Mouse (Mus musculus) Patski (cell line): ENCODE measurements around the gene Prkca. TPM values are rescaled to one million over a fixed set of nuclear protein-coding genes. Genes with fewer than 3 reads are reported as not detected.
A peak's percentile ranks its signal among the peaks of the same experiment; 100 is the strongest.

Experiments used
- ATAC-seq: fragments of 100-300 bp; one replicate; pipeline ENCODE4 v1.8.0; 2021
- CTCF ChIA-PET: fragments of 350-600 bp; sonication (Branson Sonifier 250); formaldehyde crosslinking; loops from one replicate; lab custom pipeline; 2022; ENCODE audit warnings: inconsistent platforms; lab: Charles Lee
- POLR2A ChIA-PET: fragments of 350-600 bp; sonication (Branson Sonifier 250); formaldehyde crosslinking; loops from one replicate; lab custom pipeline; 2022; ENCODE audit warnings: antibody characterized with exemption, inconsistent platforms; lab: Charles Lee
- DNase-seq: peaks from one replicate; pipeline ENCODE4 v3.0.0-alpha.2; 2011; ENCODE audit warnings: low read depth, low spot score
- H3K27me3 ChIP-seq: fragments of 371-371 bp; one replicate; pipeline ENCODE4 v1.5.1; 2021
- CTCF ChIP-seq: fragments of 100-300 bp; IDR thresholded peaks from one replicate; pipeline ENCODE4 v1.5.1; 2021
- in situ Hi-C: fragments of 300-500 bp; cut with MboI; formaldehyde crosslinking; loops from 3 replicates; pipeline ENCODE4 v1.11.1; 2018; ENCODE audit warnings: low pct_unique_long_range_greater_than_20kb, mixed read lengths
- polyA plus RNA-seq: library from polyadenylated mRNA; unstranded; gene quantifications from one replicate; pipeline ENCODE4 v1.2.3, GENCODE M21; 2021

The Prkca gene
- polyA plus RNA-seq, 1 experiment from 2014 or later = 37.4 TPM

DNA sequence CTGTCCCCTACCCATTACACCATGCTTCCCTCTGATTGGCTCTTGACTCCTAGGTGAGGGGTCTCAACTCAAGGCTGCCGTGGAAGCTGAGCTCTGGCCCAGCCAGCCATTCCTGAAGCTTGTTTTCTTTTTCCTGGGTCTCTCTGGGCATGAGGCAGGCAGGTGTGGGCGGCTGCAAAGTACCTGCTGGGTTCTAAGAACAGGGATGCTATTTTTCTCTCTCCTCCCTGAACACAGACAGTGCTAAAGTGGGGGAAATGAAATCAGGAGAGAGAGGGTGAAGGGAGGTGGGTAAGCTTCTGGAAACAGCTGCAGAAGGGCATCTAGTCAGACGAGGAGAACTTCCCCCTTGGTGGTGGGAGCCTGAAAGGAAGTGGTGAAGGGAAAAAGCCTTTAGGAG is 414.0 kb downstream of the Prkca start:
- POLR2A ChIA-PET = no interaction called here
- no peak for TF ChIP-seq CTCF
- no peak for DNase-seq
- peaks cover 13% of the 10 kb centered on the region for H3K27me3 ChIP-seq
- ATAC-seq = no peak
- CTCF ChIA-PET = interaction anchor here (1.1 kb wide), 1 partner anchor 8 kb away, joined by 3 read pairs; no protein-coding TSS in a partner anchor
- in situ Hi-C loops = no loop called here

DNA sequence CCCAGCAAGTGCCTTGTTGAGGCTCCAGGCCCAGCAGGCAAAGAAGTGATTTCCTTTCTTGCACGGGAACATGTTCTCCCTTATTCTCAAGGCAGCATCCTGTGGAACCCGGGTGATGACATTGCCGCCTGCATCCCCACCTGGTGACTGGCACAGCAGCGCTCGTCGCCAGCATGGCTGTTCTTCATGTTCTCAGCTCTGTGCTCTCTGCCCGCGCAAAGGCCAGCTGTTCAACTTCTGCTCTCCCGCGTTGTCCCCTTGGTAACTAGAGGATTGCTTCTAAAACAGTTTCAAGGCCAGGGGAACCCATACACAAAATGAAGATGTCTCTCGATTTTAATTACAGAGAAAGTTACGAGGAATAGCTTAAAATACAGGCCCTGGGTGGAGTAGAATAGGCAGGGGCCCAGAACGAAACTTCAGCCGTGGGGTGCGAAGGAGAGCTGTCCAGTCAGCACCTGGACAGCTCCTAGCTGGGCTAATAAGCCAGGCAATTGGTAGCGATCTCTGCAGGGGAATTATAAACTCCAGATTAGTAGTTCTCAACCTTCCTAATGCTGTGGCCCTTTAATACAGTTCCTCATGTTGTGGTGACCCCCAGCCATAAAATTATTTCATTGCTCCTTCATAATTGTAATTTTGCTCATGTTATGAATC is 423.7 kb downstream of the Prkca start:
- peaks cover 29% of the 10 kb centered on the region for H3K27me3 ChIP-seq
- DNase-seq = no peak
- CTCF ChIA-PET = no interaction called here
- ATAC-seq = peak; percentile 44
- TF ChIP-seq CTCF = no peak
- in situ Hi-C loops = no loop called here
- POLR2A ChIA-PET = no interaction called here

DNA sequence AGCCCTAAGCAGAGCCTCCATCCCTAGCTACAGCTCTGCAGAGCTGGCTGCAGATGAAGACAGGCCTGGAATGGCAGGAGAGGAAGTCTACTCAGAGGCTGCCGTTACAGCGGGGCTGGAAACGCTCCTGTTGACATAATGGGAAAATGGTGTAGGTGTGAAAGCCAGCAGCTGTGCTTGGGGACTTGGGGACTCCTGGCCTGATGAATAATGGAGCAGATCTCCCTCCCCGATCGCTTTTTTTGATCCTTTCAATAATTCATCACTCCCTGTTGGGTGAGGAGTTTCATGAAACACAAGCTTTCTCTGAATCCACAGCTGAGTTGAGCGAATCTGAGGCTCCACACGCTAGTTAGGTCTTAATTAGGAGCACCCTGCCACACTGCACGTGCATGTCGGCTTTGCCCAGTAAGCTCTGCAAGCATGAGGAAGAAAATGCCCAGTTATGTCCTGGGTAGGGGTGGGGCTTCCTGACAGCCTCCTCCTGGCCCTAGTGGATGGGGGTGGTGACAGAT is 425.9 kb downstream of the Prkca start:
- in situ Hi-C loops = no loop called here
- DNase-seq (no peak), ATAC-seq (no peak)
- TF ChIP-seq CTCF = no peak
- POLR2A ChIA-PET = no interaction called here
- peaks cover 43% of the 10 kb centered on the region for H3K27me3 ChIP-seq
- CTCF ChIA-PET = no interaction called here

DNA sequence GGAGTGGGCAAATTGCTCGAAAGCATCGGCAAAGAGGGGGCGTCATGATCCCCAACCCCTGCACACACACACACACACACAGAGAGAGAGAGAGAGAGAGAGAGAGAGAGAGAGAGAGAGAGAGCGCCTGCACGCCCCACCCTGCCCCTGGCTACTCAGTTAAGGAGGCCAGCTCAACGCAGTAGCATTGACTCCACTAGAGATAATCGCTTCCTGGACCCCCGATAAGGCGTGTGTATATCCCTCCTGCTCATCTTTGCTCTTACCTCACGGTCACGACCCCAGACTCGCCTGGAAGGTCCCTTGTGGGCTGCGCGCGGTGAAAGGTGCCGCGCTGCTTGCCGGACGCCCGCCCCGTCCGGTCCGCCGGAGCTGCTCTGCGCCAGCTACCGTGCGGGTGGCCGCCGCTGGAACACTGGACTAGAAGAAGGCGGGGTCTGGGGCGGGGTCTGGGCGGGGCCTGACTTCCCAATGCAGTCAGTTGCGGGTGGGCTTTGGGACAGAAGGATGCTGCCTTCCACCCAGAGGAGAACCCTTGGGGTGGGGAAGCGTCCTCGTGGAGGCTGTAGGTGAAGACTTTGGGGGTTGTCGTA is 429.0 kb downstream of the Prkca start, which contains the start of gene Cacng5:
Cacng5 (minus strand) TSS at position 422 of the 593 bp plus-strand sequence.
- ATAC-seq (no peak), DNase-seq (no peak)
- peaks cover 56% of the 10 kb centered on the region for H3K27me3 ChIP-seq
- CTCF ChIA-PET = interaction anchor here (1.3 kb wide), 1 partner anchor 10 kb away, joined by 4 read pairs; no protein-coding TSS in a partner anchor
- POLR2A ChIA-PET = no interaction called here
- in situ Hi-C loops = no loop called here
- TF ChIP-seq CTCF = no peak

DNA sequence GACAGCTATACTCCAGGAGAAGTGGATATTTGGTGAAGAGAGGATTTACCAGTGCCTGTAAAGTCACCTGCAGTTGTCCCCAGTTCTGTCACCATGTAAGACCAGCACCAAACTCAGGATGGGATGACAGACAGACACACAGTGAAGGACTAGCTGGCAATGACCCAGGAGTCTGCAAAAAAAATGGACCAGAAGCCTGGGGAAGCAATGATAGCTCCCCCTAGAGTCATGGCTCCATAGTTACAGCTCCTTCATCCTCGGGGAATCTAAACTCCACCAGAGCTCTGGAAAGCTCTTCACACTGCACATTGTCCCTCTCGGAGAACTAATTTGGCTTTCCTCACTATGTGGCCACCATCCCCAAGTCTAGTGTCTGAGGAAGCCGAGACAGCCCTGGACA is 430.4 kb downstream of the Prkca start:
- ATAC-seq (no peak), DNase-seq (no peak)
- CTCF ChIA-PET = interaction anchor here (1.3 kb wide), 1 partner anchor 9 kb away, joined by 4 read pairs; no protein-coding TSS in a partner anchor
- in situ Hi-C loops = no loop called here
- TF ChIP-seq CTCF = no peak
- POLR2A ChIA-PET = no interaction called here
- H3K27me3 ChIP-seq = peaks cover 52% of the 10 kb centered on the region

DNA sequence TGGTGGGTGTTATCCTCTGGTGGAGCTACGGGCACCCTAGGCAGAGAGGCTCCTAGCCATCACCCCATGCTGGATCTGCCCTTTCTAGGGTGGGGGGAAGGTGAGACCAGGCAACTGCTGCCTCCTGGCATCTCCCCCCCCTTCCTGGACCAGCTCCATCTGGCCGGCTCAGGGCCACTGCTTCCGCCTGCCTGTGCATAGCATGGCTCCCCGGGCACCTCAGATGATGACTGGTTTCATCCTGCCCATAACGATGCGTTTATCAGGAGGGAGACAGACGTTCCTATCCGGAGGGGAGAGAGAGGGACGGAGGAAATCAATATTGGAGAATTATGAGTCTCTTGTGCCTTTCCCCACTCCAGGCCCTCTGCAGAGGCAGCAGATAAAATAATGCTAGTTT is 438.4 kb downstream of the Prkca start:
- DNase-seq = no peak
- in situ Hi-C loops = no loop called here
- POLR2A ChIA-PET = no interaction called here
- H3K27me3 ChIP-seq = peaks cover 6% of the 10 kb centered on the region
- ATAC-seq = no peak
- TF ChIP-seq CTCF = no peak
- CTCF ChIA-PET = interaction anchor here (1.4 kb wide), 1 partner anchor 8 kb away, joined by 4 read pairs; no protein-coding TSS in a partner anchor

DNA sequence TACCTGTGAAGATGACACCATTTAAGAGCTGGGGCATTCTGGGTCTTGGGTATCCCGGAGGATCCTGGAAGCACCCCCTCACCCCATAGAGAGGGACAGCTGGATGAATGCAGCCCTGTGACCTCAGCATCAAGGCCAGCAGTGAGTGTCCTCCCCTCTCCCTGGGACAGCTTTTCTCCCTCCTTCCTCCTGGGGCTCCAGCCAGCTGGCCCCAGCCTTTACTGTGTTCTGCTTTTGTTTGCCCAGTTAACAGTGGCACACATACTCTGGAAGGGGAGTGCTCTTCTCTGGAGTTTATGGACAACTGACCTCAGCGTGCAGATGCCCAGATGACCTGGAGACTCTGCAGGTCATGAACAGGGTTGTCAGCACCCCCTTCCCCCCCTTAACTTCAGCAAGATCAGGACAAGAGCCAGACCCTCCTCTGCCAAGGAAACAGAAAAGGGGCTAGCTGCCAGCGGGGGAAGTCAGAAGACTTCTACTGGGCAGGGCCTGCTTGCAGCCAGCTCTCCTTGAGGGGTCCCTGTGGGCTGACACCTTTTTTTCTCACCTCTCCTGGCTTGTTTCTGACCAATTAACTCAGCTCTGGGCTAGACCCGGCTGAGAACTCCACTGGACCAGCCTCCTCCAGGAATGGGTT is 439.6 kb downstream of the Prkca start:
- no peak for TF ChIP-seq CTCF
- peaks cover 6% of the 10 kb centered on the region for H3K27me3 ChIP-seq
- ATAC-seq (no peak), DNase-seq (no peak)
- in situ Hi-C loops = no loop called here
- POLR2A ChIA-PET = no interaction called here
- CTCF ChIA-PET = interaction anchor here (1.4 kb wide), 1 partner anchor 10 kb away, joined by 4 read pairs; no protein-coding TSS in a partner anchor

DNA sequence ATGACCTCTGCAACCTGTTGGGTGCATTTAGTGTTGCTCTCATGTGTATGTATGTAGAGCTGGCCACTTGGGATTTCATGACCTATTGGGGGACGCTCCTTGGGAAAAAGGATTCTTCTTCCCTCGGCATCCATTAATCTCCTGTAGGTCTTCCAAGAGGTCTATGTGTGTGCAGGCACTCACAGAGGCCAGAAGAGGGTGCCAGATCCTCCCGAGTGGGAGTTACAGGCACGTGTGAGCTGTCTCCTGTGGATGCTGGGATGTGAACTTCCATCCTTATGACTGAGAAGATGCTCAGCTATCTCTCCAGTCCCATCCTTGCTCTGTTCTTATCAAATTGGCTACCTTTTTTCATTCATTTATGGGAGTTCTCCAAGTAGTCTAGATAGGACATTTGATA is 443.3 kb downstream of the Prkca start:
- POLR2A ChIA-PET = no interaction called here
- CTCF ChIA-PET = interaction anchor here (1.0 kb wide), 1 partner anchor 79 kb away, joined by 3 read pairs; no protein-coding TSS in a partner anchor
- no peak for TF ChIP-seq CTCF
- in situ Hi-C loops = no loop called here
- DNase-seq (no peak), ATAC-seq (no peak)
- peaks cover 14% of the 10 kb centered on the region for H3K27me3 ChIP-seq

DNA sequence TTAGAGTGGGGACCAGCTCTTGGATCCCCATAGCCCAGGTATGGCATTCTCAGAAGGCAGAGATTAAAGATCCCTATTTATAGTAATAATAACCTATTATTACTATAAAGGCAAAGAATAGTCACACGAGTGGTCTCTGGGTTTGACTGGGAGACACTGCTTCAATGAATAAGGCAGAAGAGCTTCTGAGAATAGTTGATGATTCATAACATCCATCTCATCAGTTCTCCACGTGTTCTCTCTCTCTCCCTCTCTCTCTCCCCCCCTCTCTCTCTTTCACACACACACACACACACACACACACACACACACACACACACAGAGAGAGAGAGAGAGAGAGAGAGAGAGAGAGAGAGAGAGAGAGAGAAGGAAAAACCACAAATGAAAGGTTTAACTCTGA is 445.0 kb downstream of the Prkca start:
- peaks cover 16% of the 10 kb centered on the region for H3K27me3 ChIP-seq
- ATAC-seq = no peak
- ChIA-PET CTCF (no interaction called here), POLR2A (no interaction called here)
- in situ Hi-C loops = no loop called here
- DNase-seq = no peak
- no peak for TF ChIP-seq CTCF

DNA sequence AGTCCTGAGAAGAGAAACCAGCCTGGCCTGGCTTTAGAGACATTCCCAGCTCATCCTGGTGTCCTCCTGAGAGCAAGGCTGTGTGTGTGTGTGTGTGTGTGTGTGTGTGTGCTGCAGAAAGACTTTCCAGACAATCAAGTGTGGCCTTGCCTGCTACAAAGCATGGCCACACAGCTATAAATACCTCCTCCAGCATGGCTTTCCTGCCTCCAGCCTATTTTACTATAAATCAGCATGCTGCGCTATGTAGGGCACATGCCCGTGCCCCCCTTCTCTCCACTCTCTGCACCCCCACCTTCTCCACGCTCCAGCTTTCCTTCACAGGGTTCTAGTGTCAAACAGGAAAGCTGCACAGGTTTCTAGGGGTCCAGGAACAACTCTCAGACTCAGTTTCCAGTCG is 448.1 kb downstream of the Prkca start:
- no peak for TF ChIP-seq CTCF
- CTCF ChIA-PET = no interaction called here
- no peak for ATAC-seq
- in situ Hi-C loops = no loop called here
- POLR2A ChIA-PET = no interaction called here
- H3K27me3 ChIP-seq = peaks cover 22% of the 10 kb centered on the region
- no peak for DNase-seq
